Mouse (Mus musculus) ES-Bruce4 (cell line): Measurements from ENCODE around the gene Scamp2. TPM values are rescaled to one million over a fixed set of nuclear protein-coding genes. Genes with fewer than 3 reads are reported as not detected.

ENCODE experiments used
- H3K27ac ChIP-seq: 2 replicates; pipeline ENCODE4 v1.5.1; 2012; ENCODE audit warnings: low read length, inconsistent platforms; ENCODE audit not compliant: insufficient read depth
- H3K27me3 ChIP-seq: 2 replicates; pipeline ENCODE4 v1.6.1; 2012; ENCODE audit warnings: mild to moderate bottlenecking, low read length, inconsistent platforms; ENCODE audit not compliant: control insufficient read depth, poor library complexity, insufficient read depth, severe bottlenecking
- H3K36me3 ChIP-seq: 2 replicates; pipeline ENCODE4 v1.6.1; 2012; ENCODE audit warnings: inconsistent platforms, mild to moderate bottlenecking, low read length, moderate library complexity; ENCODE audit not compliant: control insufficient read depth, poor library complexity, insufficient read depth, severe bottlenecking
- H3K4me1 ChIP-seq: one replicate; pipeline ENCODE4 v1.8.1; 2011; ENCODE audit warnings: low read length; ENCODE audit not compliant: control insufficient read depth, insufficient read depth
- H3K4me3 ChIP-seq: 2 replicates; pipeline ENCODE4 v1.5.1; 2011; ENCODE audit warnings: low read depth, mild to moderate bottlenecking, low read length
- H3K9ac ChIP-seq: 2 replicates; pipeline ENCODE4 v1.6.1; 2012; ENCODE audit warnings: low read depth, mild to moderate bottlenecking, inconsistent platforms; ENCODE audit not compliant: poor library complexity, severe bottlenecking
- H3K9me3 ChIP-seq: replicated peaks from 2 replicates; pipeline ENCODE4 v1.6.1; 2012; ENCODE audit warnings: mild to moderate bottlenecking, low read length, inconsistent platforms; ENCODE audit not compliant: control insufficient read depth, poor library complexity, insufficient read depth, severe bottlenecking
- CTCF ChIP-seq: IDR thresholded peaks from one replicate; pipeline ENCODE4 v1.8.1; 2011; ENCODE audit warnings: low read depth, low read length
- EP300 ChIP-seq: IDR thresholded peaks from 2 replicates; pipeline ENCODE4 v1.6.1; 2011; ENCODE audit warnings: low read depth, low read length; ENCODE audit not compliant: insufficient read depth
- POLR2A ChIP-seq: IDR thresholded peaks from one replicate; pipeline ENCODE4 v1.8.1; 2011; ENCODE audit warnings: low read length; ENCODE audit not compliant: insufficient read depth
- polyA plus RNA-seq: library from polyadenylated mRNA; stranded (reverse); fragments of >200 nt; gene quantifications from 2 replicates; pipeline ENCODE4 v1.2.4, GENCODE M21; 2011; ENCODE audit warnings: low read depth; ENCODE audit not compliant: missing spikeins, insufficient read depth, insufficient read length

The Scamp2 gene
- polyA plus RNA-seq, 1 experiment, result 26.6 TPM

DNA sequence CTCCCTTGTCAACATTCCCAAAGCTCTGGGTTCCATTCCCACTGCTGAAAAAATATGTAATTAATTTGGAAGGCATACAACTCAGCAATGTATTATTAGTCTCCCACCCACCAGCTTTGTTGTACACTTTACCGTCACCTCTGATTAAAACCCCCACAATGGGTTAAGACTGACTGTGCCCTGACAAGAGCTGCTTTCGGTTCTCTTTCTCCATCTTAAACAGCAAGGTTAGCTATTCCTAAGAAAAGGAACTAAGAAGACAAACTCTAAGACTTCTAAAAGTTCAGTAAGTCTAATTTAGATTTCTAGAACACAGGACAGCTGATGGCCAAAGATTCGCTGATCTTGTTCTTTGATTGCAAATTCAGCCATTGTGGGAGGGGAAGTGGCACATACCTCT is 3.5 kb upstream of the Scamp2 start:
- Histone ChIP-seq H3K9ac (no peak overlapping the region), H3K4me1 (peaks cover 5% of the 10 kb centered on the region), H3K9me3 (no peaks in the 10 kb centered on the region), H3K27ac (no peak overlapping the region), H3K27me3 (no peaks in the 10 kb centered on the region), H3K4me3 (no peak overlapping the region), H3K36me3 (no peaks in the 10 kb centered on the region)
- TF ChIP-seq EP300 (no peak), CTCF (no peak), POLR2A (no peak)

DNA sequence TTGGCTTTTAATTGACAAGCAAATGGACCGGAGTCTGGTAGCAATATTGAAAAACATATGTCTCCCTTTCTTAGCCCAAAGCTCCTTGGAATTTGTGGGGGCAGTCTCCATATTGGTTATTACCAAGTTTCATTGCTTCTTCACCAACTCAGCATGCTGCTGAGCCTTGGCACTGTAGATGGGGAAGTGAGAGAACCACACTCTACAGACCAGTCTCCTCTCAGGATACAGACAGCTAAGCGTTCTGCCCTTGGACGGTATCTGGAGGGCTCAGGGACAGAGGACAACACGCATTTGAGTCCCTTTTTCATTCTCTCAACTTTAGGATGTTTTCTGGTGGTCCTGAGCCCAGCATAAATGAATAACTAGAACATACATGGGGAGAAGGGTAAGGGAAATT is 2.1 kb upstream of the Scamp2 start:
- H3K9ac ChIP-seq, result no peak overlapping the region
- no peaks in the 10 kb centered on the region for H3K27me3 ChIP-seq
- H3K27ac ChIP-seq, result no peak overlapping the region
- no peak overlapping the region for H3K4me3 ChIP-seq
- no peaks in the 10 kb centered on the region for H3K36me3 ChIP-seq
- no peaks in the 10 kb centered on the region for H3K9me3 ChIP-seq
- H3K4me1 ChIP-seq, result peaks cover under 1% of the 10 kb centered on the region
- no peak for TF ChIP-seq CTCF
- TF ChIP-seq EP300, result no peak
- TF ChIP-seq POLR2A, result no peak

DNA sequence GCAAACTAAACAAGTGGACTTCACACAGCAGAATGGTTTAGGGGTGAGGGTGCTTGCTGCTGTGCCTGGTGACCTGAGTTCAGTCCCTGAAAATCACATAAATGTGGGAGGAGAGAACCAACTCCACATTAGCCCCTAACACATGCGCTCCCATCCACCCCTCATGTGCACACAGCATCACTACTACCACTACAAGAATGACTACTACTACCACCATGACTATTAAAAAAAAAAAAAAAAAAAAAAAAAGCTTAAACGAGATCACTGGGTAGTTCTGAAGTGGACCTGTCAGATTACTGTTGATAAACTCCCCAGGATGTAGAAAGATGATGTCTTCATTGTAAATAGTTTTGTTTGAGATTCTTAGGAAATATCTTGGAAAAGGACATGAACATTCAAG is 1.2 kb upstream of the Scamp2 start:
- H3K9ac ChIP-seq, result no peak overlapping the region
- no peaks in the 10 kb centered on the region for H3K36me3 ChIP-seq
- H3K27me3 ChIP-seq, result no peaks in the 10 kb centered on the region
- no peak overlapping the region for H3K4me3 ChIP-seq
- no peaks in the 10 kb centered on the region for H3K4me1 ChIP-seq
- TF ChIP-seq POLR2A (no peak), CTCF (no peak), EP300 (no peak)
- H3K27ac ChIP-seq, result no peak overlapping the region
- no peaks in the 10 kb centered on the region for H3K9me3 ChIP-seq

DNA sequence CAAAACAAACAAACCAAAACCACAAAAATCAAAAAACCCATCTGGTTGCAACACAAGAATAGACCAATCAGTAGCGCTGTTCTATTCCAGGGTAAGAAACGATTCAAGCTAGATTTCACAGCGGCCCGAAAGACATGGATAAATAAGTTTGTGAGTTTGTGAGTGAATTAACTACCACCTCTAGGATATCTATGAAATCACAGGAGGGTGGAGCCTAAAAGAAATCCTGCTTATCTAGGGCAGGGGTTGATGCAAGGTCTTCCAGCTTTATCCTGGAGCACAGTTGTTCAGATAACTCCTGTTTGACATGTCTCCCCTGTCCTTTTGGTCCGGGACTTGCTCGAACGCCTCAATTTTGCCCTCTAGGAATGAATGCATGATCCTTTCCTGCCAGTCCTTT is 480 bp upstream of the Scamp2 start:
- H3K4me3 ChIP-seq, result peak overlapping the region; percentile 86
- no peaks in the 10 kb centered on the region for H3K9me3 ChIP-seq
- H3K27me3 ChIP-seq, result no peaks in the 10 kb centered on the region
- no peak overlapping the region for H3K27ac ChIP-seq
- no peaks in the 10 kb centered on the region for H3K36me3 ChIP-seq
- H3K4me1 ChIP-seq, result no peaks in the 10 kb centered on the region
- TF ChIP-seq POLR2A (no peak), EP300 (no peak), CTCF (no peak)
- H3K9ac ChIP-seq, result no peak overlapping the region

DNA sequence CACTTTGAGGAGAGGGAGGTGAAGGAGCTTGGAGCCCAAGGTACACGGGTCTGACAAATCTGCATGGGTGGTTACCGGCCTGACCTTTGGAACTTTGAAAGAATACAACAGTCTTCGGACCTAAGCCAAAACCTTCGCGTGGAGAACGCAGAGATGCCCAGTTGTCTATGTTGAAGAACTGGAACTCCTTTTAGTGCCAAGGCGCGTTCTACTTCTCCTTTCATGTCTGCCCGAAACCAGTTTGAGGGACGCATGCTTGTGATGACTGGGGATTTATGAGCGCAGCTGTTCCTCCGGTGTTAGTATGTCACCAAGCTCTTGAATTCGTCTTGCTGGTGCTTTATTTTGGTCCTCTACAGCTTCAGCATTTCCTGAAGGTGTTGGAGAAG is 962 bp downstream of the Scamp2 start:
- Histone ChIP-seq H3K4me1 (no peaks in the 10 kb centered on the region), H3K9me3 (no peaks in the 10 kb centered on the region), H3K36me3 (no peaks in the 10 kb centered on the region), H3K4me3 (peak overlapping the region; percentile 38), H3K27me3 (no peaks in the 10 kb centered on the region), H3K27ac (no peak overlapping the region), H3K9ac (peak overlapping the region; percentile 46)
- no peak for TF ChIP-seq EP300
- TF ChIP-seq CTCF, result no peak
- no peak for TF ChIP-seq POLR2A

DNA sequence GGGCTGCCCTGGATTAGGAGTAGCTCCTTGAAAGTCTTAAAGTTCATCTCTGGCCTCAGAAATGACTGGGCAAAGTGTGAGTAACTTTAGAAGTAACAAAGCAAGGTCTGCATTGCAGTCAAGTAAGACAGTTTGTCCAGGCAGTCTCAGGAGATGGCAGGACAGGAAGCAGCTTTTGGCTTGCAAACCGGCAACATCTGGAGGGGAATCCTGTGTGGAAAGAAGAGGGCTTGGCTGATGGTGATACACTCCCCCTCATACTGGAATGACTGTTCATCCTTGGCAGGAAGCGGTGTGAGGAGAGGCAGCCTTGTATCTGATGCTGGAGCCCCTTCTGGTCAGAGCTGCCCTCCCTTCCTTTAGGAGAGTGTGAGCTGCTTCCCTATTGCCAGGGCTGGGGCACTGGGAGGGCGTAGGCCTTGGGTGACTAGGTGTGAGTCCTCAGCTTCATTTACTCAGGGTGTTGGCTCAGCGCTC is 2.2 kb downstream of the Scamp2 start:
- Histone ChIP-seq H3K4me3 (no peak overlapping the region), H3K36me3 (no peaks in the 10 kb centered on the region), H3K4me1 (no peaks in the 10 kb centered on the region), H3K9me3 (no peaks in the 10 kb centered on the region), H3K27me3 (no peaks in the 10 kb centered on the region), H3K27ac (no peak overlapping the region), H3K9ac (no peak overlapping the region)
- no peak for TF ChIP-seq CTCF
